Comparison of ENCODE assay signal across 28 mouse cellular contexts in the genomic region with DNA sequence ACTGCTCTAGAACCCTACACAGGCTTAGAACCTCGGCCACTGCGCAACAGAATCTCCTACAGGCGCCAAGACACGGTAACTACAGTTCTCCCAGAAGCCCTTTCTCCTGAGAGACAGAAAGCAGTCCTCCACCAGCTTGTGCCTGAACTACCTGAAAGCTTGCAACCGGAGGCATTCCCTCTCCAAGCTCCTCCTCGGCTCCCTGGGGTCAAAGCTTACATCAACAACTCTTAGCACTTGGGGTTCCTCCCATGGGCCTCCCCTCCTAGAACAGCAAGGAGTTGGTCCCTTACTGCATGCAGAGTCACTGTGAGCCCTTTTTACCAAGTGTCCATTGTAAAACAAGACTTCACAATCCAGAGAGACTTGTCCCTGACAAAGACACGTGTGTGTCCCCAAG.
"Had no signal": no experiment of that assay in that cellular context is flagged by ENCODE, and none has a peak within 500 bp of the region (broad histone marks: within the 10 kb centered on the region; RNA-seq: fewer than 3 reads in every experiment).

No protein-coding gene starts in this region.

- H3K4me3 ChIP-seq: layer of hippocampus, adult 2 months; limb, embryonic 12.5 days; limb, embryonic 15.5 days; megakaryocyte, embryonic 14.5 days; midbrain, embryonic 10.5 days; midbrain, embryonic 13.5 days; myocyte; neural tube, embryonic 13.5 days; stomach, embryonic 15.5 days had no signal

- H3K4me2 ChIP-seq: limb, embryonic 12.5 days; limb, embryonic 15.5 days; liver, embryonic 11.5 days; lung, embryonic 14.5 days; midbrain, embryonic 13.5 days; neural tube, embryonic 13.5 days; stomach, embryonic 15.5 days had no signal

- H3K4me1 ChIP-seq: limb, embryonic 15.5 days; stomach, embryonic 15.5 days had no signal

- H3K9me3 ChIP-seq: limb, embryonic 12.5 days; limb, embryonic 15.5 days; megakaryocyte, embryonic 14.5 days; midbrain, embryonic 10.5 days; midbrain, embryonic 13.5 days; neural tube, embryonic 13.5 days; stomach, embryonic 15.5 days had no signal

- DNase-seq: kidney, adult 11 months; kidney, adult 9 months; kidney, postnatal 25 days; layer of hippocampus, adult 9-11 months; left cerebral cortex, postnatal 4 days; liver, postnatal 0 days; lung, embryonic 14.5 days; lung, postnatal 36 days; retina, postnatal 1 day; right cerebral cortex, postnatal 25 days; spleen, adult 18-20 months; thymus, adult 2 months; thymus, postnatal 14 days; thymus, postnatal 4 days had no signal

- H3K9ac ChIP-seq: limb, embryonic 12.5 days; limb, embryonic 15.5 days; liver, embryonic 14.5 days; liver, postnatal 0 days; lung, embryonic 14.5 days; midbrain, embryonic 13.5 days; neural tube, embryonic 13.5 days; stomach, embryonic 15.5 days had no signal

- H3K27me3 ChIP-seq: limb, embryonic 12.5 days; limb, embryonic 15.5 days; megakaryocyte, embryonic 14.5 days; midbrain, embryonic 13.5 days; neural tube, embryonic 13.5 days; stomach, embryonic 15.5 days had no signal

- H3K27ac ChIP-seq: kidney, postnatal 0 days; layer of hippocampus, adult 2 months; limb, embryonic 12.5 days; limb, embryonic 15.5 days; liver, embryonic 14.5 days; midbrain, embryonic 10.5 days; midbrain, embryonic 13.5 days; neural tube, embryonic 13.5 days; stomach, embryonic 15.5 days had no signal

- ATAC-seq: liver, postnatal 0 days; lung, postnatal 0 days; midbrain, embryonic 13.5 days; midbrain, embryonic 16.5 days had no signal
